Mouse (Mus musculus): Measurements from ENCODE around the gene Gm5538. TPM values are rescaled to one million over a fixed set of nuclear protein-coding genes. Genes with fewer than 3 reads are reported as not detected.

Gm5538 gene
- not detected in 2 replicates for polyA plus RNA-seq (2015; fragmentation: Nextera tagmentation; extraction: Ambion mirVana)

GRCm38 (mm10) chr3:59729490-59729889 lies at the start of gene Gm5538:
Gene Gm5538, plus strand, starts transcription at chr3:59729790.

Other genes with a start within 250 kb of the Gm5538 start
- not detected in 2 replicates for gene Gm8298, start 131.3 kb downstream of the Gm5538 start, polyA plus RNA-seq (2015; fragmentation: Nextera tagmentation; extraction: Ambion mirVana)
- gene C130079G13Rik, start 195.4 kb downstream of the Gm5538 start, polyA plus RNA-seq (2015; fragmentation: Nextera tagmentation; extraction: Ambion mirVana) = not detected in 2 replicates

Data from urinary bladder, postnatal 0 days (tissue).